Mouse (Mus musculus): Measurements from ENCODE around the gene Cygb. TPM values are rescaled to one million over a fixed set of nuclear protein-coding genes. Genes with fewer than 3 reads are reported as not detected.
"Not testable (repeated sequence)": the region's sequence is repeated elsewhere in the genome, so short reads cannot be mapped to it uniquely, and the experiment has no call there.

The Cygb gene
- polyA plus RNA-seq, 1 experiment: 3.4 TPM

- no peaks in the 10 kb centered on the region; the same call in 1 of the 2 replicates for H3K4me1 ChIP-seq (ENCODE audit: control insufficient read depth, insufficient read depth, low read length)
- H3K4me3 ChIP-seq (replicated peaks; ENCODE audit: control insufficient read depth, low read depth, low read length): no peak overlapping the region
- WGBS: 75% methylated on average over 24 of the region's 24 CpGs
- TF ChIP-seq CTCF (IDR thresholded peaks at IDR 0.05; ENCODE audit: control insufficient read depth, insufficient read depth, low read length): no peak
- TF ChIP-seq POLR2A (IDR thresholded peaks at IDR 0.05; ENCODE audit: borderline replicate concordance, control insufficient read depth, low read depth, low read length): no peak
- H3K27ac ChIP-seq (ENCODE audit: control insufficient read depth, insufficient read depth, low read depth, low read length, poor library complexity): no peak overlapping the region
These were observed 26.4 kb upstream of the Cygb start for GRCm38 (mm10) chr11:116680321-116681091.

- Histone ChIP-seq H3K4me1 (ENCODE audit: control insufficient read depth, insufficient read depth, low read length) (no peaks in the 10 kb centered on the region; the same call in 1 of the 2 replicates), H3K4me3 (replicated peaks; ENCODE audit: control insufficient read depth, low read depth, low read length) (no peak overlapping the region), H3K27ac (ENCODE audit: control insufficient read depth, insufficient read depth, low read depth, low read length, poor library complexity) (no peak overlapping the region)
- WGBS: 92% methylated on average over 6 of the region's 6 CpGs
- TF ChIP-seq POLR2A (IDR thresholded peaks at IDR 0.05; ENCODE audit: borderline replicate concordance, control insufficient read depth, low read depth, low read length) (no peak), CTCF (IDR thresholded peaks at IDR 0.05; ENCODE audit: control insufficient read depth, insufficient read depth, low read length) (no peak)
These were observed 25.0 kb upstream of the Cygb start for GRCm38 (mm10) chr11:116679148-116679547.

GRCm38 (mm10) chr11:116677711-116678441 is 23.8 kb upstream of the Cygb start:
- no peak overlapping the region for H3K4me3 ChIP-seq (replicated peaks; ENCODE audit: control insufficient read depth, low read depth, low read length)
- TF ChIP-seq POLR2A (IDR thresholded peaks at IDR 0.05; ENCODE audit: borderline replicate concordance, control insufficient read depth, low read depth, low read length) (no peak), CTCF (IDR thresholded peaks at IDR 0.05; ENCODE audit: control insufficient read depth, insufficient read depth, low read length) (no peak)
- WGBS: 74% methylated on average over 8 of the region's 8 CpGs
- H3K27ac ChIP-seq (ENCODE audit: control insufficient read depth, insufficient read depth, low read depth, low read length, poor library complexity): no peak overlapping the region
- H3K4me1 ChIP-seq (ENCODE audit: control insufficient read depth, insufficient read depth, low read length): no peaks in the 10 kb centered on the region; the same call in 1 of the 2 replicates

GRCm38 (mm10) chr11:116676175-116676976 is 22.3 kb upstream of the Cygb start:
- TF ChIP-seq CTCF (IDR thresholded peaks at IDR 0.05; ENCODE audit: control insufficient read depth, insufficient read depth, low read length): no peak
- no peak for TF ChIP-seq POLR2A (IDR thresholded peaks at IDR 0.05; ENCODE audit: borderline replicate concordance, control insufficient read depth, low read depth, low read length)
- 84% methylated on average over 14 of the region's 14 CpGs for WGBS

GRCm38 (mm10) chr11:116675429-116675828 is 21.3 kb upstream of the Cygb start:
- H3K4me3 ChIP-seq (replicated peaks; ENCODE audit: control insufficient read depth, low read depth, low read length); H3K27ac ChIP-seq (ENCODE audit: control insufficient read depth, insufficient read depth, low read depth, low read length, poor library complexity); H3K4me1 ChIP-seq (ENCODE audit: control insufficient read depth, insufficient read depth, low read length): not testable (repeated sequence)
- 67% methylated on average over 6 of the region's 6 CpGs for WGBS

More at GRCm38 (mm10) chr11:116676175-116676976, 22.3 kb upstream of the Cygb start:
- Histone ChIP-seq H3K4me3 (replicated peaks; ENCODE audit: control insufficient read depth, low read depth, low read length) (no peak overlapping the region), H3K27ac (ENCODE audit: control insufficient read depth, insufficient read depth, low read depth, low read length, poor library complexity) (no peak overlapping the region), H3K4me1 (ENCODE audit: control insufficient read depth, insufficient read depth, low read length) (peaks cover 2% of the 10 kb centered on the region; the same call in 1 of the 2 replicates)

- no peak overlapping the region for H3K27ac ChIP-seq (ENCODE audit: control insufficient read depth, insufficient read depth, low read depth, low read length, poor library complexity)
- no peak overlapping the region for H3K4me3 ChIP-seq (replicated peaks; ENCODE audit: control insufficient read depth, low read depth, low read length)
- TF ChIP-seq POLR2A (IDR thresholded peaks at IDR 0.05; ENCODE audit: borderline replicate concordance, control insufficient read depth, low read depth, low read length): no peak
- TF ChIP-seq CTCF (IDR thresholded peaks at IDR 0.05; ENCODE audit: control insufficient read depth, insufficient read depth, low read length): no peak
- peaks cover 2% of the 10 kb centered on the region; the same call in 1 of the 2 replicates for H3K4me1 ChIP-seq (ENCODE audit: control insufficient read depth, insufficient read depth, low read length)
- 81% methylated on average over 7 of the region's 7 CpGs for WGBS
These were observed 20.7 kb upstream of the Cygb start for GRCm38 (mm10) chr11:116674616-116675379.

- 74% methylated on average over 2 of the region's 2 CpGs for WGBS
- Histone ChIP-seq H3K27ac (ENCODE audit: control insufficient read depth, insufficient read depth, low read depth, low read length, poor library complexity) (no peak overlapping the region), H3K4me1 (ENCODE audit: control insufficient read depth, insufficient read depth, low read length) (peaks cover 2% of the 10 kb centered on the region; the same call in 1 of the 2 replicates), H3K4me3 (replicated peaks; ENCODE audit: control insufficient read depth, low read depth, low read length) (no peak overlapping the region)
- no peak for TF ChIP-seq POLR2A (IDR thresholded peaks at IDR 0.05; ENCODE audit: borderline replicate concordance, control insufficient read depth, low read depth, low read length)
- no peak for TF ChIP-seq CTCF (IDR thresholded peaks at IDR 0.05; ENCODE audit: control insufficient read depth, insufficient read depth, low read length)
These were observed 19.3 kb upstream of the Cygb start for GRCm38 (mm10) chr11:116673410-116673809.

Measured in bone marrow, adult 2 months (tissue).